Mouse (Mus musculus): Measurements from ENCODE around the gene Agbl1.

Agbl1 gene

GRCm38 (mm10) chr7:76650984-76651383, 421.3 kb downstream of the Agbl1 start:
- TF ChIP-seq GATA4 (IDR thresholded peaks at IDR 0.05; ENCODE audit: insufficient replicate concordance, low read length) = no peak

- no peak for TF ChIP-seq GATA4 (IDR thresholded peaks at IDR 0.05; ENCODE audit: insufficient replicate concordance, low read length)
These were observed 431.4 kb downstream of the Agbl1 start for GRCm38 (mm10) chr7:76661072-76661471.

- no peak for TF ChIP-seq GATA4 (IDR thresholded peaks at IDR 0.05; ENCODE audit: insufficient replicate concordance, low read length)
These were observed 445.2 kb downstream of the Agbl1 start for GRCm38 (mm10) chr7:76674856-76675255.

- TF ChIP-seq GATA4 (IDR thresholded peaks at IDR 0.05; ENCODE audit: insufficient replicate concordance, low read length) = no peak
These were observed 471.5 kb downstream of the Agbl1 start for GRCm38 (mm10) chr7:76701224-76701623.

GRCm38 (mm10) chr7:76777237-76777855, 547.7 kb downstream of the Agbl1 start:
- TF ChIP-seq GATA4 (IDR thresholded peaks at IDR 0.05; ENCODE audit: insufficient replicate concordance, low read length) = no peak

- no peak for TF ChIP-seq GATA4 (IDR thresholded peaks at IDR 0.05; ENCODE audit: insufficient replicate concordance, low read length)
These were observed 550.8 kb downstream of the Agbl1 start for GRCm38 (mm10) chr7:76780446-76780845.

- no peak for TF ChIP-seq GATA4 (IDR thresholded peaks at IDR 0.05; ENCODE audit: insufficient replicate concordance, low read length)
These were observed 559.0 kb downstream of the Agbl1 start for GRCm38 (mm10) chr7:76788561-76789306.

- TF ChIP-seq GATA4 (IDR thresholded peaks at IDR 0.05; ENCODE audit: insufficient replicate concordance, low read length) = no peak
These were observed 560.4 kb downstream of the Agbl1 start for GRCm38 (mm10) chr7:76790041-76790440.

GRCm38 (mm10) chr7:76791247-76791646, 561.6 kb downstream of the Agbl1 start:
- TF ChIP-seq GATA4 (IDR thresholded peaks at IDR 0.05; ENCODE audit: insufficient replicate concordance, low read length) = no peak

GRCm38 (mm10) chr7:76810003-76810402, 580.3 kb downstream of the Agbl1 start:
- no peak for TF ChIP-seq GATA4 (IDR thresholded peaks at IDR 0.05; ENCODE audit: insufficient replicate concordance, low read length)

- TF ChIP-seq GATA4 (IDR thresholded peaks at IDR 0.05; ENCODE audit: insufficient replicate concordance, low read length) = no peak
These were observed 590.9 kb downstream of the Agbl1 start for GRCm38 (mm10) chr7:76820571-76820970.

GRCm38 (mm10) chr7:76842146-76842545, 612.5 kb downstream of the Agbl1 start:
- no peak for TF ChIP-seq GATA4 (IDR thresholded peaks at IDR 0.05; ENCODE audit: insufficient replicate concordance, low read length)

- TF ChIP-seq GATA4 (IDR thresholded peaks at IDR 0.05; ENCODE audit: insufficient replicate concordance, low read length) = no peak
These were observed 659.9 kb downstream of the Agbl1 start for GRCm38 (mm10) chr7:76889416-76890209.

- no peak for TF ChIP-seq GATA4 (IDR thresholded peaks at IDR 0.05; ENCODE audit: insufficient replicate concordance, low read length)
These were observed 674.4 kb downstream of the Agbl1 start for GRCm38 (mm10) chr7:76904096-76904495.

GRCm38 (mm10) chr7:76911672-76912071, 682.0 kb downstream of the Agbl1 start:
- TF ChIP-seq GATA4 (IDR thresholded peaks at IDR 0.05; ENCODE audit: insufficient replicate concordance, low read length) = no peak

- TF ChIP-seq GATA4 (IDR thresholded peaks at IDR 0.05; ENCODE audit: insufficient replicate concordance, low read length) = no peak
These were observed 689.2 kb downstream of the Agbl1 start for GRCm38 (mm10) chr7:76918871-76919270.
